Mouse (Mus musculus) thymus, adult 2 months (tissue): ENCODE measurements at regions not wholly inside any gene's neighbourhood (a gene's known extent, or its start where the extent isn't known, plus 50 kb on each side); places are given as distances from the start of the nearest gene placed in this dataset.
"Not testable (repeated sequence)": the region's sequence is repeated elsewhere in the genome, so short reads cannot be mapped to it uniquely, and the experiment has no call there.

Experiments used
- DNase-seq: peaks from one replicate; pipeline ENCODE4 v3.0.0; 2021
- H3K27ac ChIP-seq: fragments of 200-500 bp; 2 replicates; pipeline ENCODE4 v1.5.1; 2012; ENCODE audit warnings: low read length, control low read depth; ENCODE audit not compliant: control insufficient read depth, insufficient read depth
- H3K27me3 ChIP-seq: fragments of 200-500 bp; 2 replicates; pipeline ENCODE4 v1.6.1; 2012; ENCODE audit warnings: mild to moderate bottlenecking, low read length, moderate library complexity, mixed read lengths; ENCODE audit not compliant: control insufficient read depth, insufficient read depth
- H3K36me3 ChIP-seq: fragments of 200-500 bp; 2 replicates; pipeline ENCODE4 v1.6.1; 2012; ENCODE audit warnings: mild to moderate bottlenecking, low read length, moderate library complexity; ENCODE audit not compliant: control insufficient read depth, insufficient read depth
- H3K4me1 ChIP-seq: fragments of 200-500 bp; replicated peaks from 2 replicates; pipeline ENCODE4 v1.6.1; 2012; ENCODE audit warnings: low read length; ENCODE audit not compliant: control insufficient read depth, insufficient read depth
- H3K4me3 ChIP-seq: fragments of 200-500 bp; 2 replicates; pipeline ENCODE4 v1.5.1; 2012; ENCODE audit warnings: mild to moderate bottlenecking, low read length, control low read depth, moderate library complexity; ENCODE audit not compliant: control insufficient read depth, insufficient read depth
- CTCF ChIP-seq: fragments of 200-500 bp; IDR thresholded peaks from 2 replicates; pipeline ENCODE4 v1.5.1; 2012; ENCODE audit warnings: mild to moderate bottlenecking, control low read depth, low read length, moderate library complexity, borderline replicate concordance; ENCODE audit not compliant: control insufficient read depth, poor library complexity, insufficient read depth; ENCODE audit errors: extremely low read depth
- POLR2A ChIP-seq: fragments of 200-500 bp; IDR thresholded peaks from 2 replicates; pipeline ENCODE4 v1.6.1; 2012; ENCODE audit warnings: mild to moderate bottlenecking, low read length, control low read depth, moderate library complexity; ENCODE audit not compliant: control insufficient read depth, poor library complexity, insufficient read depth; ENCODE audit errors: extremely low read depth
- WGBS: fragments of 180-500 bp; shearing (Covaris S2); methylation state at CpG from one replicate; pipeline ENCODE4 v1.1.7; 2018; 5-methylcytosine and 5-hydroxymethylcytosine counted together

DNA sequence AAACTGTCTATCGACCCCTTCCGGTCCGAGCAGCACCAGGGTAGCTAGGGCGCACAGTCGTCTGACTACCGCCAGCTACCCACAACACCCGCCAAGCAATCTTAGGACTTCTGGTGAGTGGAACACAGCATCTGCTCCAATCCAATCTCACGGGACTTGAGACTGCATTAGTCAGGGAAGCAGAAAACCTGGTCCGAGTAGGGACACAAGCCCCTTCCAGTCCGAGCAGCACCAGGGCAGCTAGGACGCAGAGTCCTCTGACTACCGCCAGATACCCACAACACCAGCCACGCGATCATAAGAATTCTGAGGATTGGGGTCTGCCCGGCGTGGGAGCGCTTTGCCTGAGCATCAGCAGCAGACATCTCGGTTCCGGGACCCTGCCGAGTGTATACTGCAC lies 79.6 kb downstream of the Gm10715 start:
- not testable (repeated sequence) for DNase-seq, H3K4me3 ChIP-seq, H3K27ac ChIP-seq, H3K4me1 ChIP-seq, H3K36me3 ChIP-seq, H3K27me3 ChIP-seq
- 90% methylated on average over 20 of the region's 20 CpGs for WGBS

DNA sequence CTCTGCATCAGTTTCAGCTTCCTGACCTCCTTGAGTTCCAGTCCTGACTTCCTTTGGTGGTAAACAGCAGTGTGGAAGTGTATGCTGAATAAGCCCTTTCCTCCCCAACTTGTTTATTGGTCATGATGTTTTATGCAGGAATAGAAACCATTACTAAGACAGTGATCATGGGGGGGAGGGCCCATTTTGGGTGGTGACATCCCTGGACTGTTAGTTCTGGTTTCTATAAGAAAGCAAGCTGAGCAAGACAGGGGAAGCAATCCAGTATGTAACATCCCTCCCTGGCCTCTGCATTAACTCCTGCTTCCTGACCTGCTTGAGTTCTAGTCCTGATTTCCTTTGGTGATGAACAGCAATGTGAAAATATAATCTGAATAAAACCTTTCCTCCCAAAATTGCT lies 124.5 kb downstream of the Gm10715 start:
- Histone ChIP-seq H3K36me3 (no peaks in the 10 kb centered on the region), H3K27ac (no peak overlapping the region), H3K4me3 (no peak overlapping the region), H3K4me1 (no peaks in the 10 kb centered on the region), H3K27me3 (no peaks in the 10 kb centered on the region)
- TF ChIP-seq POLR2A, result no peak
- no peak for TF ChIP-seq CTCF
- DNase-seq, result no peak

DNA sequence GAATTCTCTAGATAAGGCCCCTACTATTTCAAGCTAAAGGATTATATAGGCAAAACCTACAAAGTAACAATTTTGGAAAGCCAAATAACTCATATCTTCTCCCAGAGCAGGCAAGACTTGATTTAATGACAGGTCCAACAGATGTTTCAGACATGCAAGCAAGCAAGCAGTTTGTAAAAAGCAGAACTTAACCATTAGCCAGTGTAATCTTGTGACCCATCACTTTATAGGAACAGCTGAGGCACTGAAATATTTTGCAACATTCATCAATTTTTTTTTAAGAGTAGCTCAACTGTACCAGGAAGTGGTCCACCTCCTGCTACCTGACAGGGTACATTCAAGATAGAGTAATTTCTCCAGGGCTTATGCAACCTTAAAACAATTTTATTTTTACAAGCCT lies 147.7 kb downstream of the Gm10715 start:
- H3K27me3 ChIP-seq, result no peaks in the 10 kb centered on the region
- TF ChIP-seq POLR2A (no peak), CTCF (no peak)

DNA sequence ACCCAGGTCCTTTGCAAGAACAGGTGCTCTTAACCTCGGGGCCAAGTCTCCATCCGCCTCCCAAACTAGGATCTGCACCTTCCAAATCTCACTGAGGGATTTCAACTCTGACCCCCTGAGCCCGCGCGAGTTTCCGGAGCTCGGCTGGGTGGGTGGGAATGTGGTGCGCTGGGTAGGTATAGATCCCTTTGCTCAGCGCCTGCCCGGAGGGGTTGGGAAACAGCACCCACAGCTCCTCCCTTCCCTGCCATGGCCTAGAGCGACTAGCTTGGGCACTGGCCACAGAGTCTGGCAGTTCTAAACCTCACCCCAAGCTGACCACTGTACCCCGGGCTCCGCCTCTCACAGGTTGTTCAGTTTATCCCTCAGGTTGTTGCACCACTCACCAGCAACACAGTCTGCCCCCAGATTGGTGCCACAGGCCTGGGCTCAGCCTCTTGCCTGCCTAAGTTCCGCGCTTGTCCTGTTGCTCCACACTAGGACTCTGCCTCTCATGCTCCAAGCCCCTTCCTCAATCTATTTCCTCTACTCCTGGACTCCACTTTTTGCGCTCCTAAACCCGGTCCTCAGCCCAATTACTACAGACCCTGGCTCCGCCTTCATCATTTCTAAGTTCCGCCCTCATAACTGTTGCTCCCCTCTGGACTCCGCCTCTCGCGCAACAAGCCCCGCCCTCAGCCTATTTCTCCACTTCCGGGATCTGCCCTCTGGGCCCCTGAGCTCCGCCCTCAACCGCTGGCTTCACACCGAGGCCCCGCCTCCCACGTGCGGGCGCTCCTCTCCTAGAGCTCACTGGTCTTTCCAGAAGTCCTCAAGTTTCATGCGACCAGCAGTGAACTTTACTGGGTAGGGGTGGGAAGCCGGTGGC lies 135.6 kb upstream of the Alkbh8 start:
- no peaks in the 10 kb centered on the region for H3K36me3 ChIP-seq
- no peaks in the 10 kb centered on the region for H3K4me1 ChIP-seq
- no peak for DNase-seq
- no peak overlapping the region for H3K27ac ChIP-seq
- WGBS, result 39% methylated on average over 33 of the region's 33 CpGs
- H3K27me3 ChIP-seq, result no peaks in the 10 kb centered on the region
- H3K4me3 ChIP-seq, result no peak overlapping the region
- TF ChIP-seq POLR2A, result no peak
- TF ChIP-seq CTCF, result no peak

More for the DNA sequence above, 147.7 kb downstream of the Gm10715 start:
- Histone ChIP-seq H3K27ac (no peak overlapping the region), H3K36me3 (no peaks in the 10 kb centered on the region), H3K4me1 (no peaks in the 10 kb centered on the region), H3K4me3 (no peak overlapping the region)
- DNase-seq, result no peak

DNA sequence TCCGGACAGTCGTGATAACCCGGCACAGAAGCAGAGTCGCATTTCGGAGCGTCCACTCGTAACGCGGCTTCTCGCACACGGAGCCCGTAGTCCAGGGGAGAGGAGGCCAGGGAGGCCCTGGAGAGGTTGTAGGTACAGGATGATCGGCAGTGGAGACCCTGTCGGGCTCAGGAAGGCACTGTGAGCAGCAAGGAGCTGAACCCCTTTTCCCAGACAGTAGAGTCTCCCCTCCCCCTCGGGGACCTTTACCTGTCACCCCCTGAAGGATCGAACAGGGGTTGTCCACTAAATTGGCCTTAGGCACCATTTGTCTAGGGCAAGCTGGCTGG lies 135.0 kb upstream of the Alkbh8 start:
- H3K4me3 ChIP-seq, H3K27me3 ChIP-seq: not testable (repeated sequence)
- 60% methylated on average over 16 of the region's 16 CpGs for WGBS

DNA sequence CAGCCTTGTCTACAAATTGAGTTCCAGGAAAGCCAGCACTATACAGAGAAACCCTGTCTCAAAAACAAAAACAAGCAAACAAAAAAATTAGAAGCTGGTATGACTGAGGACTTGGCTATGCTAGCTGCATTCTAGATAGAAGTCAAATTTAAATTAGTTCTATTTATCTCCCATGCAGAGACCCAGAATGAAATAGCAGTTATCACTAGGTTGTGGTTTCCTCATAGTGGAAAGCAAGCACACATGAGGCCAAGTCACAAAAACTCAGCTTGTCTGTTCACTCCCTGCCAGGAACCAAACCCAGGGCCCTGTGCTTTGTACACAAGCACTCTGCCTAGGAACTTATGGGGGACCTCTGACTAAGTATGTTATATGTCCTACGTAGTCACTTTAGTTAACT lies 126.8 kb upstream of the Alkbh8 start:
- not testable (repeated sequence) for H3K4me3 ChIP-seq, H3K4me1 ChIP-seq, DNase-seq, H3K27me3 ChIP-seq, H3K36me3 ChIP-seq, H3K27ac ChIP-seq
- WGBS, result 100% methylated on average over 1 of the region's 1 CpGs

More for the DNA sequence above, 135.0 kb upstream of the Alkbh8 start:
- not testable (repeated sequence) for H3K4me1 ChIP-seq, DNase-seq, H3K27ac ChIP-seq, H3K36me3 ChIP-seq

DNA sequence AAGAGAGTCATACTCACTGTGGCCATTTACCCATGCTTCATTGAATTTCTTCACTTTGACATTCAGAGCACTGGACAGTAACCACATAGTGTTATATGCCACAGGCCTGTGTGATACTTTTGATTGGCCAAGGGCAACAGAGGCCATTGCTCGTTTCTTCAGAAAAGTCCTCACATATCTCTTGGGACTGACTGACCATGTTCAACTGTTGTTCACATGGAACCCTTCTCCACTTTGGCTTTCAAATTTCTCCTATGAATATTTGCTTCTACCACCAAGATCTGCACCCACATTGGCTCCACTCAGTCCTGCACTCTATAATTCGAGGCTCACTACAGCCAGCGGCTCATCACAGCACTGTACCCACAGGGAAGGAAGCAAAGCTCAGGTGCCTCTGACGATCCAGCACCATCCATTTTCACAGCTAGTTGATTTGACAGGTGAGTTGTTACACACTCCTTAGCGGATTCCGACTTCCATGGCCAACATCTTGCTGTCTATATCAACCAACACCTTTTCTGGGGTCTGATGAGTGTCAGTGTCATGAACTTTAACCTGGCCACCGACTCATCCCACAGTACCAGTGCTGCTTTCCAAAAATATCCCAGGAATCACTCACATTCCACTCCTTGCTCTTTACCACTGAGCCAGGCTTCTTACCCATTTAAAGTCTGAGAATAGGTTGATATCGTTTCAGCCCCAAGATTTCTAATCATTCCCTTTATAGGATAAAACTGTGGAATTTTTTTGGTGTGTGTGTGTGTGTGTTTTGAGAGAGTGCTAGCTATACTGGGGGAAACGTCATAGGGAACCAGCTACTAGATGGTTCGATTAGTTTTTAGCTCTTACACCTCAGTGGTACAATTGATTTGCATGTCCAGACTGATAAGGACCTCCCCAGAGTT lies 76.3 kb upstream of the Alkbh8 start:
- WGBS, result 66% methylated on average over 10 of the region's 10 CpGs
- no peaks in the 10 kb centered on the region for H3K36me3 ChIP-seq
- TF ChIP-seq CTCF (no peak), POLR2A (no peak)
- H3K4me3 ChIP-seq, result no peak overlapping the region
- no peaks in the 10 kb centered on the region for H3K4me1 ChIP-seq
- no peak overlapping the region for H3K27ac ChIP-seq
- peak; percentile 44 for DNase-seq
- H3K27me3 ChIP-seq, result no peaks in the 10 kb centered on the region
